Mouse (Mus musculus) neural tube, embryonic 11.5 days (tissue): ENCODE measurements around the gene Fbxo30. TPM values are rescaled to one million over a fixed set of nuclear protein-coding genes. Genes with fewer than 3 reads are reported as not detected.
"Not testable (repeated sequence)": the region's sequence is repeated elsewhere in the genome, so short reads cannot be mapped to it uniquely, and the experiment has no call there.

Source experiments
- ATAC-seq: fragments of 200-750 bp; cut with Nextera tagmentation; 2 replicates; pipeline ENCODE4 v1.8.0; 2017; ENCODE audit warnings: moderate number of reproducible peaks, mild to moderate bottlenecking, moderate TSS enrichment, moderate library complexity; ENCODE audit not compliant: insufficient read depth, low FRiP score, low TSS enrichment
- DNase-seq: peaks from one replicate; pipeline ENCODE4 v3.0.0-alpha.2; 2015; ENCODE audit warnings: low spot score
- H3K27ac ChIP-seq: fragments of 300-500 bp; sonication (generic); 2 replicates; pipeline ENCODE4 v1.5.1; 2014; ENCODE audit warnings: low read depth, mild to moderate bottlenecking, low read length
- H3K27me3 ChIP-seq: fragments of 300-500 bp; sonication (generic); 2 replicates; pipeline ENCODE4 v1.6.1; 2014; ENCODE audit warnings: mild to moderate bottlenecking, low read length, mixed read lengths; ENCODE audit not compliant: control insufficient read depth, insufficient read depth
- H3K36me3 ChIP-seq: fragments of 300-500 bp; sonication (generic); 2 replicates; pipeline ENCODE4 v1.6.1; 2014; ENCODE audit warnings: mild to moderate bottlenecking, low read length, moderate library complexity, mixed read lengths; ENCODE audit not compliant: control insufficient read depth, insufficient read depth
- H3K4me1 ChIP-seq: fragments of 300-500 bp; sonication (generic); 2 replicates; pipeline ENCODE4 v1.6.1; 2014; ENCODE audit warnings: low read length, mixed read lengths; ENCODE audit not compliant: control insufficient read depth, insufficient read depth
- H3K4me2 ChIP-seq: fragments of 300-500 bp; sonication (generic); 2 replicates; pipeline ENCODE4 v1.6.1; 2014; ENCODE audit warnings: low read depth, mild to moderate bottlenecking, moderate library complexity
- H3K4me3 ChIP-seq: fragments of 300-500 bp; sonication (generic); 2 replicates; pipeline ENCODE4 v1.5.1; 2014; ENCODE audit warnings: low read depth, low read length
- H3K9ac ChIP-seq: fragments of 300-500 bp; sonication (generic); 2 replicates; pipeline ENCODE4 v1.6.1; 2014; ENCODE audit warnings: mild to moderate bottlenecking, low read length
- H3K9me3 ChIP-seq: fragments of 300-500 bp; sonication (generic); 2 replicates; pipeline ENCODE4 v1.6.1; 2016; ENCODE audit warnings: low read length; ENCODE audit not compliant: control insufficient read depth
- WGBS: fragments of 180-500 bp; shearing (Covaris S2); extraction: QIAGEN DNeasy Blood & Tissue Kit; methylation state at CpG from one replicate; pipeline ENCODE4 v1.1.7; 2014; 5-methylcytosine and 5-hydroxymethylcytosine counted together
- polyA plus RNA-seq: library from polyadenylated mRNA; unstranded; fragments of >200 nt; fragmentation: Nextera tagmentation; extraction: Ambion mirVana; gene quantifications from 2 replicates; pipeline ENCODE4 v1.2.1, GENCODE M21; 2014

Gene Fbxo30
- polyA plus RNA-seq, 1 experiment from 2014 or later: 34.6 TPM

DNA sequence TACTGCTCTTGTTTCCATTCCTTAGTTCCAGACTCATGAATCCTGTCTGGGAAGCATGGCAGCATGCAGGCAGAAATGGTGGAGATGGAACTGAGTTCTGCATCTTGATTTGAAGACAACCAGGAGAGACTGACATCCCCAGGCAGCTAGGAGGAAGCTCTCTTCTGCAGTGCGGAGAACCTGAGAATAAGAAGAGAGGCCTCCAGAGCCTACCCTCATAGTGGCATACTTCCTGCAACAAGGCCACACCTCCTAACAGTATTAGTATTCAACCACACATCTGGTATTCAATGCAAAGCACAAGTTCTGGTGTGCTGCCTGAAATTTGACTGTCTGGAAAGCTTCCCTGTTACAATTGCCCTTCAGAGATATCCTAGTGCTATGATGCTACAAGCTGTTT, 28.7 kb downstream of the Fbxo30 start:
- H3K4me1 ChIP-seq: peaks cover 2% of the 10 kb centered on the region; the same call in 1 of the 2 replicates
- no peak overlapping the region for H3K4me3 ChIP-seq
- no peaks in the 10 kb centered on the region for H3K9me3 ChIP-seq
- no peak overlapping the region for H3K4me2 ChIP-seq
- WGBS: 96% methylated on average over 1 of the region's 1 CpGs
- H3K36me3 ChIP-seq: no peaks in the 10 kb centered on the region
- H3K27ac ChIP-seq: no peak overlapping the region
- H3K27me3 ChIP-seq: no peaks in the 10 kb centered on the region
- ATAC-seq (no peak), DNase-seq (no peak)
- no peak overlapping the region for H3K9ac ChIP-seq

GRCm38 (mm10) chr10:11310481-11310880, 29.4 kb downstream of the Fbxo30 start:
- Histone ChIP-seq H3K9ac (no peak overlapping the region), H3K36me3 (no peaks in the 10 kb centered on the region), H3K4me2 (no peak overlapping the region), H3K4me1 (peaks cover 2% of the 10 kb centered on the region; the same call in 1 of the 2 replicates), H3K27ac (no peak overlapping the region), H3K9me3 (no peaks in the 10 kb centered on the region), H3K27me3 (no peaks in the 10 kb centered on the region), H3K4me3 (no peak overlapping the region)
- DNase-seq (no peak), ATAC-seq (no peak)

- not testable (repeated sequence) for H3K9ac ChIP-seq, ATAC-seq, H3K4me3 ChIP-seq, H3K9me3 ChIP-seq, H3K27ac ChIP-seq, H3K4me1 ChIP-seq, H3K36me3 ChIP-seq, H3K27me3 ChIP-seq, DNase-seq, H3K4me2 ChIP-seq
These were observed 36.8 kb downstream of the Fbxo30 start for GRCm38 (mm10) chr10:11317856-11318454.

- WGBS: 87% methylated on average over 1 of the region's 1 CpGs
- Histone ChIP-seq H3K4me3 (no peak overlapping the region), H3K4me2 (no peak overlapping the region), H3K36me3 (no peaks in the 10 kb centered on the region), H3K4me1 (no peaks in the 10 kb centered on the region), H3K27ac (no peak overlapping the region), H3K9ac (no peak overlapping the region), H3K9me3 (no peaks in the 10 kb centered on the region), H3K27me3 (no peaks in the 10 kb centered on the region)
- ATAC-seq: no peak
- DNase-seq: no peak
These were observed 38.4 kb downstream of the Fbxo30 start for GRCm38 (mm10) chr10:11319446-11319970.

GRCm38 (mm10) chr10:11322316-11322715, 41.2 kb downstream of the Fbxo30 start:
- H3K4me3 ChIP-seq: no peak overlapping the region
- 92% methylated on average over 7 of the region's 7 CpGs for WGBS
- no peak overlapping the region for H3K27ac ChIP-seq
- DNase-seq (no peak), ATAC-seq (no peak)
- no peak overlapping the region for H3K9ac ChIP-seq
- no peaks in the 10 kb centered on the region for H3K9me3 ChIP-seq
- H3K36me3 ChIP-seq: no peaks in the 10 kb centered on the region
- H3K4me2 ChIP-seq: no peak overlapping the region
- no peaks in the 10 kb centered on the region for H3K4me1 ChIP-seq
- H3K27me3 ChIP-seq: no peaks in the 10 kb centered on the region

- no peak for ATAC-seq
- no peak overlapping the region for H3K4me2 ChIP-seq
- H3K9ac ChIP-seq: no peak overlapping the region
- no peaks in the 10 kb centered on the region for H3K36me3 ChIP-seq
- DNase-seq: no peak
- no peaks in the 10 kb centered on the region for H3K9me3 ChIP-seq
- H3K4me1 ChIP-seq: no peaks in the 10 kb centered on the region
- no peak overlapping the region for H3K4me3 ChIP-seq
- H3K27me3 ChIP-seq: no peaks in the 10 kb centered on the region
- no peak overlapping the region for H3K27ac ChIP-seq
- 79% methylated on average over 4 of the region's 4 CpGs for WGBS
These were observed 42.2 kb downstream of the Fbxo30 start for GRCm38 (mm10) chr10:11323202-11323898.

DNA sequence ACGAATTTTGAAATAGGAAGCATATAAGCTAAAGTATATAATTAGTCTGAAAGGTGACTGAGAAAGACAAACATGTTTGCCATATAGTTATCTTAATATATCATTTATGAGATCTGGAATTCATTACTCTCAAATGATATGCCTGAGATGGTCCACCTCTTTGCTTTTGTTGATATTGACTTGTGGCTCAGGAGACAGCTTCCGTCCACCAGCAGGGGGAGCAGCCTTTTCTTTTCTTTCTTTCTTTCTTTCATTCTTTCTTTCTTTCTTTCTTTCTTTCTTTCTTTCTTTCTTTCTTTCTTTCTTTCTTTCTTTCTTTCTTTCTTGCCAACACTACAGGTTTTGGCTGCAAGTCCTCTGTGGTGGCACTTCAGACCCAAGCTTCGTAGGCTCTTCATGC, 45.4 kb downstream of the Fbxo30 start:
- no peak overlapping the region for H3K4me3 ChIP-seq
- ATAC-seq (no peak), DNase-seq (no peak)
- H3K36me3 ChIP-seq: no peaks in the 10 kb centered on the region
- no peak overlapping the region for H3K9ac ChIP-seq
- no peaks in the 10 kb centered on the region for H3K27me3 ChIP-seq
- no peak overlapping the region for H3K4me2 ChIP-seq
- no peaks in the 10 kb centered on the region for H3K4me1 ChIP-seq
- H3K9me3 ChIP-seq: no peaks in the 10 kb centered on the region
- no peak overlapping the region for H3K27ac ChIP-seq
- WGBS: 85% methylated on average over 3 of the region's 3 CpGs

DNA sequence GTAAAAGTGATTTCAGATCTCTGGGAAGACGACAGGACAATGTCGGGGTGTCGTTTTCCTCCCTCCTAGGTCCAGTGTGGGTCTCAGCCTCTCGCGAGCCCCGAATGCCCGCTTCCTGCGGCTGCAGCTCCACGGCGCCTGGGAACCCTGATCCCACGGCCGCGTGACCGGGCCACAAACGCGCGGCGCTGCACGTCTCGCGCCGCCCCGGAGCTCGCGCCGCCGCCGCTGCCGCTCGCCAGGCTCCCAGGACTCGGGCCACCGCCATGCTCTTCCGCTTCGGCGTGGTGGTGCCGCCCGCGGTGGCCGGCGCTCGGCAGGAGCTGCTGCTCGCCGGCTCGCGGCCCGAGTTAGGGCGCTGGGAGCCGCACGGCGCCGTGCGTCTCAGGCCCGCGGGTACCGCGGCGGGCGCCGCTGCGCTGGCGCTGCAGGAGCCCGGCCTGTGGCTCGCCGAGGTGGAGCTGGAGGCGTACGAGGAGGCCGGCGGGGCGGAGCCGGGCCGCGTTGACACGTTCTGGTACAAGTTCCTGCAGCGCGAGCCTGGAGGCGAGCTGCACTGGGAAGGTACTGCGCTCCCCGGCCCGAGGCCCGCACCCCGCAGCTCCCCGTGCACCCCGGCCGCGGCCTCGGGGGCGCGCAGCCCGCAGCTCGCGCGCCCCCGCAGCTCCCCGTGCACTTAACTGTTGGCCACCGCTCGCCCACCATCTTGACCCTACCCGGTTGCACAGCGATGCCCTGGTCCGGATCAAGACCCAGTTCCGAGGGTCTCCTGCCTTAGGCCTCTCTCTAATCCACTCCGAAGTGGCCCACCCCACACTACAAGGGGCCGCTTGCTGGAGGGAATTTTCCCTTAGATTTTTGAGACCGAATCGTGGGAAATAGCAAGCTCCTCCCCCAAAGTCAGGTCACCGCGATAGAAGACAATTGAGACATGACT, 62.3 kb downstream of the Fbxo30 start, which contains the start of gene Epm2a:
Epm2a (plus strand) TSS at position 200 of the 937 bp plus-strand sequence.
- WGBS: under 1% methylated on average over 92 of the region's 106 CpGs
- ATAC-seq (peak; percentile 94), DNase-seq (peak; percentile 84)
- peak within 1 kb of the TSS; percentile 64 for H3K4me3 ChIP-seq
- peak within 1 kb of the TSS; percentile 95 for H3K27ac ChIP-seq
- H3K9me3 ChIP-seq: no peaks in the 10 kb centered on the region
- H3K4me2 ChIP-seq: peak within 1 kb of the TSS; percentile 57
- no peaks in the 10 kb centered on the region for H3K27me3 ChIP-seq
- H3K4me1 ChIP-seq: no peaks in the 10 kb centered on the region
- no peaks in the 10 kb centered on the region for H3K36me3 ChIP-seq
- peak within 1 kb of the TSS; percentile 95 for H3K9ac ChIP-seq
